Mouse (Mus musculus): ENCODE data around the gene Igfn1. TPM values are rescaled to one million over a fixed set of nuclear protein-coding genes. Genes with fewer than 3 reads are reported as not detected.

Igfn1 gene
- polyA plus RNA-seq, 1 experiment from 2014 or later, result not detected

GRCm38 (mm10) chr1:136001438-136001837, 4.7 kb downstream of the Igfn1 start:
- ATAC-seq (ENCODE audit: borderline replicate concordance, extremely low read depth, low FRiP score, low TSS enrichment), result no peak
- WGBS, result 59% methylated on average over 2 of the region's 2 CpGs
- Histone ChIP-seq H3K27ac (no peak overlapping the region), H3K4me2 (no peak overlapping the region), H3K4me3 (no peak overlapping the region), H3K36me3 (no peaks in the 10 kb centered on the region), H3K27me3 (0 out of 2 replicates have a peak, but pooled peaks cover 4% of the 10 kb centered on the region), H3K4me1 (no peaks in the 10 kb centered on the region), H3K9ac (no peak overlapping the region), H3K9me3 (no peaks in the 10 kb centered on the region)

DNA sequence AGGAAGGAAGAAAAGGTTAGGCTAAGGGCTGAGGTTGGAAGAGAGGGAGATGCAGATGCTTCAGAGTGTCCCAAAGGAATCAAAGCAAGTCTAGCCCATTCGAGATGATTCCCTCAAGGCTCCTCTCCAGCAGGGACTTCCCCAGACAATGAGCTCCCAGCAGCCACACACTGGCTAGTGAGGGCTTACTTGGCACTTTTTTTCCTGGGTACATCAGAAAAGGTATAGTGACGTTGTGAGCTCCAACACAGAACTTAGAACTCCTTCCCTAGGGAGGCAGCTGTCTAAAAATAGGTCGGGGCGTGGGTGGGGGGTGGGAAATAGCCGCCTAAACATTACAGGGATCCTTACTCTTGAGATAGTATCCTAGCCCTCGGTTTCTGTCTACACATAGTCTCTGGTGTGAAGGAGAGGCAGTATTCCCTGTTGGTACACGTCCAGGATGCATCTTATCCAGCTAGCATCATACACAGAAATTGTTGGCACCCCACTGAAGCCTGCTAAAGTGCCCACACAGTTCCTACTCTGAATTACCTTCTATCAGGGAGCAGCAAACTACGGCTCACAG, 6.3 kb downstream of the Igfn1 start:
- Histone ChIP-seq H3K27me3 (no peaks in the 10 kb centered on the region), H3K4me2 (no peak overlapping the region), H3K9me3 (no peaks in the 10 kb centered on the region), H3K36me3 (no peaks in the 10 kb centered on the region), H3K4me1 (no peaks in the 10 kb centered on the region), H3K4me3 (no peak overlapping the region), H3K27ac (no peak overlapping the region), H3K9ac (no peak overlapping the region)
- ATAC-seq (ENCODE audit: borderline replicate concordance, extremely low read depth, low FRiP score, low TSS enrichment), result no peak
- WGBS, result 47% methylated on average over 8 of the region's 8 CpGs

DNA sequence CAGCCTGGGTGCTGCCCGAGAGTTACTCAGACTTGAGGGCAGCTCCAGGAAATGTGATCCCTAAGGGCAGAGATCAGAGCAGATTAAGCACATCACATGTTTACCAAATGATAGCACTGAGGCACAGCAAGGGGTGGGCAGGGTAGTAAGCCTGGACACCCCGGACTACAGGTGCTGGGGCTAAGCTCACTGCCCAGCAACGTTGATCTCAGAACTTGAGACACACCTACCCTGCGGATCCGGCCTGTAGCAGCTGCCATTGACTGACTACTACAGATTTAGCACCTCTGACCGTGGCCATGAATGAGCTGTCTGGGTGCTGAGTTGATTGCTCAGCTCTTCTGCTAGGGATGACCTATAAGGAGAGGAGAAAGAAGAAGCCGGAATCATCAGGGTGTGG, 8.6 kb downstream of the Igfn1 start:
- no peak for ATAC-seq (ENCODE audit: borderline replicate concordance, extremely low read depth, low FRiP score, low TSS enrichment)
- WGBS, result 47% methylated on average over 7 of the region's 7 CpGs
- Histone ChIP-seq H3K4me1 (no peaks in the 10 kb centered on the region), H3K36me3 (no peaks in the 10 kb centered on the region), H3K9me3 (no peaks in the 10 kb centered on the region), H3K4me2 (no peak overlapping the region), H3K4me3 (no peak overlapping the region), H3K9ac (no peak overlapping the region), H3K27me3 (no peaks in the 10 kb centered on the region), H3K27ac (no peak overlapping the region)

- Histone ChIP-seq H3K4me1 (no peaks in the 10 kb centered on the region), H3K9ac (no peak overlapping the region), H3K27me3 (no peaks in the 10 kb centered on the region), H3K9me3 (no peaks in the 10 kb centered on the region), H3K27ac (no peak overlapping the region), H3K4me2 (no peak overlapping the region), H3K36me3 (no peaks in the 10 kb centered on the region), H3K4me3 (no peak overlapping the region)
- WGBS, result 76% methylated on average over 4 of the region's 4 CpGs
- ATAC-seq (ENCODE audit: borderline replicate concordance, extremely low read depth, low FRiP score, low TSS enrichment), result no peak
Measured at GRCm38 (mm10) chr1:135993470-135993869, 12.7 kb downstream of the Igfn1 start.

DNA sequence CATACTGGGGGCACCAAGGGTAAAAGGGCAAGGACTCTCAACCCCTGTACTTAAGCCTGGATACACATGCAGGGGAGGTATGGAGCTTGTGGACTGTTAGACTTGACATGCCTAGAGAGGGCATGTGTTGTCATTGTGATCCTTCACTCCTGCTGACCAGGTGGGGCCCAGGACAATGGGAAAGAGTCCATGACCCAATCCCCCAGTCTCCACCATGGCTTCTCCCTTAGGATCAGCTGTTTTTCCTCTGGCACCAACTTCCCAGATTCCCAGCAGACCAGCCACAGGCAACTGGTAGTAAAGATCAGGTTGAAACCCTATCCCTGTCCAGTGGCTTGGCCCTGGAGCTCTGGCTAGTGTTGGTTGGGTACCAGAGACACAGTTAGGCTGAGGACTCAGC, 16.3 kb downstream of the Igfn1 start:
- Histone ChIP-seq H3K27me3 (no peaks in the 10 kb centered on the region), H3K4me3 (no peak overlapping the region), H3K27ac (no peak overlapping the region), H3K4me2 (no peak overlapping the region), H3K4me1 (no peaks in the 10 kb centered on the region), H3K9me3 (no peaks in the 10 kb centered on the region), H3K36me3 (no peaks in the 10 kb centered on the region), H3K9ac (no peak overlapping the region)
- no peak for ATAC-seq (ENCODE audit: borderline replicate concordance, extremely low read depth, low FRiP score, low TSS enrichment)

- Histone ChIP-seq H3K4me3 (no peak overlapping the region), H3K4me2 (no peak overlapping the region), H3K4me1 (no peaks in the 10 kb centered on the region), H3K27me3 (no peaks in the 10 kb centered on the region), H3K9me3 (no peaks in the 10 kb centered on the region), H3K36me3 (no peaks in the 10 kb centered on the region), H3K9ac (no peak overlapping the region), H3K27ac (no peak overlapping the region)
- ATAC-seq (ENCODE audit: borderline replicate concordance, extremely low read depth, low FRiP score, low TSS enrichment), result no peak
- 15% methylated on average over 5 of the region's 5 CpGs for WGBS
Measured at GRCm38 (mm10) chr1:135984105-135984504, 22.0 kb downstream of the Igfn1 start.

DNA sequence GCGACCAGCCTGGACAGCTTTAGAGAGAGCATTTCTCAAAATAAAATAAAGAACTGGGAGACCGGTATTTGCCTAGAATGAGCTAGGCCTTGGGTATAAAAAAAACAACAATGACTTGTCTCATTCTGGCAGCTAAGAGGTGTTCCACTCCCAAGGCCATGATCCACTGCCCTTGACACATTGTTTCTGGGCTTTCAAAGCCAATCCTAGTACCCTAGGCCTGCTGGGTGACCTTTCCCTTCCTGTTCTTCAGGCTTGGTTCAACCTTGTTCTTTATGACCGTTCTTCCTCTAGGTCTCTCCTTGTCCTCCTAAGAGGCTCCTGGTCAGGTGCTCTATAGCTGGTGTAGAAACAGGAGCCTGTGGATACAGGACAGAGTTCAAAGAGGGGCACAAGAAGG, 33.6 kb downstream of the Igfn1 start:
- Histone ChIP-seq H3K9me3 (no peaks in the 10 kb centered on the region), H3K4me3 (no peak overlapping the region), H3K9ac (no peak overlapping the region), H3K4me2 (no peak overlapping the region), H3K4me1 (no peaks in the 10 kb centered on the region), H3K27me3 (no peaks in the 10 kb centered on the region), H3K27ac (no peak overlapping the region), H3K36me3 (no peaks in the 10 kb centered on the region)
- 82% methylated on average over 3 of the region's 3 CpGs for WGBS
- ATAC-seq (ENCODE audit: borderline replicate concordance, extremely low read depth, low FRiP score, low TSS enrichment), result no peak

- Histone ChIP-seq H3K4me1 (no peaks in the 10 kb centered on the region), H3K9ac (no peak overlapping the region), H3K9me3 (no peaks in the 10 kb centered on the region), H3K4me2 (no peak overlapping the region), H3K27ac (no peak overlapping the region), H3K36me3 (no peaks in the 10 kb centered on the region), H3K4me3 (no peak overlapping the region), H3K27me3 (no peaks in the 10 kb centered on the region)
- 49% methylated on average over 2 of the region's 2 CpGs for WGBS
- no peak for ATAC-seq (ENCODE audit: borderline replicate concordance, extremely low read depth, low FRiP score, low TSS enrichment)
Measured at GRCm38 (mm10) chr1:135970486-135970885, 35.7 kb downstream of the Igfn1 start.

DNA sequence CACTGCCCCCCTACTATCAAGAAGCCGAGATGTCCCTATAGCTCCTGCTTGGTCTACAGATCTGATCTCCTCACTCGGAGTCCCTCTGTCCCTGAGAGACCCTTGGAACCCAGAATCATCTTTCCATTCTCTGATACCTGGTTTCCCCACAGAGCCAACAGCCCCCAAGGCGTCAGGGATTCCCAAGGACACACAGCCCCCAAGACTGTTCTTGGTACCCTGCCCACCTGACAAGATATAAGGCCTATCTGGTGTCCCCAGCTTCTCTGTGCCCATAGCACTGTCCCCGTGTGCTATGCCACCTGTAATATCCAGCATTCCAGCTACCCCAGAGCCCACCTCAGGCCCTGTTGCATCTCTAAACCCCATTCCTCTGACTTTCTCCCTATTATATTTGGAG, 38.4 kb downstream of the Igfn1 start:
- Histone ChIP-seq H3K4me2 (no peak overlapping the region), H3K4me3 (no peak overlapping the region), H3K27me3 (no peaks in the 10 kb centered on the region), H3K4me1 (no peaks in the 10 kb centered on the region), H3K9me3 (no peaks in the 10 kb centered on the region), H3K27ac (no peak overlapping the region), H3K9ac (no peak overlapping the region), H3K36me3 (no peaks in the 10 kb centered on the region)
- 60% methylated on average over 4 of the region's 4 CpGs for WGBS
- no peak for ATAC-seq (ENCODE audit: borderline replicate concordance, extremely low read depth, low FRiP score, low TSS enrichment)

- 65% methylated on average over 11 of the region's 11 CpGs for WGBS
- H3K9ac ChIP-seq, result no peak overlapping the region
- no peaks in the 10 kb centered on the region for H3K36me3 ChIP-seq
- H3K4me2 ChIP-seq, result no peak overlapping the region
- H3K4me3 ChIP-seq, result no peak overlapping the region
- H3K9me3 ChIP-seq, result no peaks in the 10 kb centered on the region
- no peak for ATAC-seq (ENCODE audit: borderline replicate concordance, extremely low read depth, low FRiP score, low TSS enrichment)
- no peaks in the 10 kb centered on the region for H3K4me1 ChIP-seq
- H3K27me3 ChIP-seq, result no peaks in the 10 kb centered on the region
- no peak overlapping the region for H3K27ac ChIP-seq
Measured at GRCm38 (mm10) chr1:135964561-135964960, 41.6 kb downstream of the Igfn1 start.

DNA sequence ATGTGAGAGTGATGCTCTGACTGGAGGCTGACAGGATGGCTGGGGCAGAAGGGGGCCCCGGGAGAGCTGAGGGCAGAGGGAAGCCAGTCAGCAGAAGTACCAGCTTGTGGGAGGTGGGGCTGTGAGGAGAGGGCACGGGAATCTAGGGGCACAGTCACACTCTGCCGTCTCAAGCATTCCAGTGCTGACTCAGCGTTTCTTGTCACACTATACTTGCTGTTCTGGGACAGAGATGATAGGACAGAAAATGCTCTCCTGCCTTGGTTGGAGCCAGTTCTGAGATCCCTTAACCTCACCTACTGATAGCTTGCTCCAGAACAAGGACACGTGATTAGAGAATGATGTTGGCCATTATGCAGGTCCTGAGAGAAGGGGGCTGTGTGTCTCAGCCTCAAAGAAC, 43.0 kb downstream of the Igfn1 start:
- Histone ChIP-seq H3K9ac (no peak overlapping the region), H3K9me3 (no peaks in the 10 kb centered on the region), H3K27ac (no peak overlapping the region), H3K36me3 (no peaks in the 10 kb centered on the region), H3K4me3 (no peak overlapping the region), H3K4me2 (no peak overlapping the region), H3K27me3 (no peaks in the 10 kb centered on the region), H3K4me1 (no peaks in the 10 kb centered on the region)
- no peak for ATAC-seq (ENCODE audit: borderline replicate concordance, extremely low read depth, low FRiP score, low TSS enrichment)
- WGBS, result 45% methylated on average over 5 of the region's 5 CpGs

- Histone ChIP-seq H3K4me1 (no peaks in the 10 kb centered on the region), H3K27me3 (peaks cover 8% of the 10 kb centered on the region; the same call in 1 of the 2 replicates), H3K4me2 (no peak overlapping the region), H3K36me3 (no peaks in the 10 kb centered on the region), H3K9me3 (no peaks in the 10 kb centered on the region), H3K27ac (no peak overlapping the region), H3K4me3 (no peak overlapping the region), H3K9ac (no peak overlapping the region)
- 35% methylated on average over 4 of the region's 4 CpGs for WGBS
- no peak for ATAC-seq (ENCODE audit: borderline replicate concordance, extremely low read depth, low FRiP score, low TSS enrichment)
Measured at GRCm38 (mm10) chr1:135958483-135958882, 47.7 kb downstream of the Igfn1 start.

DNA sequence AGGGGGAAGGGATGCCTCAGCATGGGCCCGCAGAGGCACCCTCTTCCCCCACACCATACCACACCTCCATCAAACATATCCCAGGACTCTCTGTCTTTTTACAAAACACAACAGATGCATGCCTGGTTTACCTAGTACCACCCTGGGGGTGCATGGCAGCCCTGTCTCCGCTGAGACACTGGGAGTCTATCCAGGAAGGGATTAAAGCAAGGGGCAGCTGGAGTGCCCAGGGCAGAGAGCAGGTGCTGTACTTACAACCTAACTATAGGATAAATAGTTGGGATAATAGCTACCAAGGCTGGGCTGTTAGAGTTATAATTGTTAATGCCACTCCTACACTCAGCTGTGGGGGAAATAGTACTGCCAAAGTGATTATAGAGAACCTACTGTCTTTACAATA, 57.3 kb downstream of the Igfn1 start:
- H3K27ac ChIP-seq, result no peak overlapping the region
- ATAC-seq (ENCODE audit: borderline replicate concordance, extremely low read depth, low FRiP score, low TSS enrichment), result no peak
- WGBS, result 47% methylated on average over 2 of the region's 2 CpGs

More for the DNA sequence above, 57.3 kb downstream of the Igfn1 start:
- 0 out of 2 replicates have a peak, but pooled peaks cover 4% of the 10 kb centered on the region for H3K4me1 ChIP-seq
- no peak overlapping the region for H3K4me3 ChIP-seq
- no peaks in the 10 kb centered on the region for H3K9me3 ChIP-seq
- no peak overlapping the region for H3K4me2 ChIP-seq
- H3K9ac ChIP-seq, result no peak overlapping the region
- peaks cover 6% of the 10 kb centered on the region; the same call in 1 of the 2 replicates for H3K27me3 ChIP-seq
- H3K36me3 ChIP-seq, result no peaks in the 10 kb centered on the region

Data from lung, embryonic 15.5 days (tissue).